Mouse (Mus musculus) cerebellum, postnatal 14 days (tissue): ENCODE data around the gene Gria4.
"Not testable (repeated sequence)": the region's sequence is repeated elsewhere in the genome, so short reads cannot be mapped to it uniquely, and the experiment has no call there.

Experiments used
- DNase-seq, 2 experiments: peaks; one replicate each; pipeline ENCODE4 v3.0.0; 2021; ENCODE audit warnings: mixed read lengths in 2 of 2

The Gria4 gene

GRCm38 (mm10) chr9:4795544-4796288 is at the start of gene Gria4:
Gene Gria4 (minus strand): TSS chr9:4796234.
- peak; percentile 90 to 92 for DNase-seq

- not testable (repeated sequence) for DNase-seq
These were observed 14.9 kb upstream of the Gria4 start for GRCm38 (mm10) chr9:4810941-4811340.

GRCm38 (mm10) chr9:4803151-4803755 is 7.2 kb upstream of the Gria4 start:
- no peak for DNase-seq

GRCm38 (mm10) chr9:4797396-4797795 is 1.4 kb upstream of the Gria4 start:
- no peak for DNase-seq

GRCm38 (mm10) chr9:4796289-4796645 is 233 bp upstream of the Gria4 start:
- DNase-seq: no peak

- DNase-seq: peak; percentile 50 to 61
These were observed 959 bp downstream of the Gria4 start for GRCm38 (mm10) chr9:4795075-4795474.

- DNase-seq: peak; percentile 67 to 71
These were observed 1.6 kb downstream of the Gria4 start for GRCm38 (mm10) chr9:4794411-4794810.

- peak; percentile 58 to 80 for DNase-seq
These were observed 46.6 kb downstream of the Gria4 start for GRCm38 (mm10) chr9:4749407-4749806.

- no peak for DNase-seq
These were observed 81.9 kb downstream of the Gria4 start for GRCm38 (mm10) chr9:4714086-4714485.

- DNase-seq: no peak
These were observed 83.7 kb downstream of the Gria4 start for GRCm38 (mm10) chr9:4712367-4712766.

- no peak for DNase-seq
These were observed 108.9 kb downstream of the Gria4 start for GRCm38 (mm10) chr9:4687149-4687548.

GRCm38 (mm10) chr9:4680244-4680643 is 115.8 kb downstream of the Gria4 start:
- peak; percentile 74 to 78 for DNase-seq

- DNase-seq: no peak
These were observed 116.9 kb downstream of the Gria4 start for GRCm38 (mm10) chr9:4679099-4679498.

GRCm38 (mm10) chr9:4665691-4666090 is 130.3 kb downstream of the Gria4 start:
- peak; percentile 33 to 57 for DNase-seq

GRCm38 (mm10) chr9:4662421-4662820 is 133.6 kb downstream of the Gria4 start:
- DNase-seq: no peak

GRCm38 (mm10) chr9:4658951-4659350 is 137.1 kb downstream of the Gria4 start:
- peak; percentile 51 to 73 for DNase-seq

- no peak for DNase-seq
These were observed 141.7 kb downstream of the Gria4 start for GRCm38 (mm10) chr9:4654333-4654732.

GRCm38 (mm10) chr9:4639192-4639900 is 156.7 kb downstream of the Gria4 start:
- DNase-seq: peak; percentile 47 to 65

- DNase-seq: no peak
These were observed 164.1 kb downstream of the Gria4 start for GRCm38 (mm10) chr9:4631910-4632309.

GRCm38 (mm10) chr9:4615286-4615685 is 180.7 kb downstream of the Gria4 start:
- no peak for DNase-seq

- peak; percentile 9 to 31 for DNase-seq
These were observed 190.7 kb downstream of the Gria4 start for GRCm38 (mm10) chr9:4605354-4605753.

- DNase-seq: peak in 1 of 2 experiments; percentile 27
These were observed 191.8 kb downstream of the Gria4 start for GRCm38 (mm10) chr9:4604236-4604635.

GRCm38 (mm10) chr9:4601788-4602187 is 194.2 kb downstream of the Gria4 start:
- DNase-seq: no peak

GRCm38 (mm10) chr9:4573596-4573995 is 222.4 kb downstream of the Gria4 start:
- no peak for DNase-seq
